Mouse (Mus musculus): ENCODE results near the gene Lysmd2.
"Not testable (repeated sequence)": the region's sequence is repeated elsewhere in the genome, so short reads cannot be mapped to it uniquely, and the experiment has no call there.

The Lysmd2 gene

GRCm38 (mm10) chr9:75626308-75626604 is 715 bp downstream of the Lysmd2 start:
- CTCF ChIA-PET, result no interaction called here

GRCm38 (mm10) chr9:75630823-75631454 is 5.4 kb downstream of the Lysmd2 start:
- CTCF ChIA-PET, result interaction anchor here (0.7 kb wide), 1 partner anchor 125 kb away, joined by 3 read pairs; no protein-coding TSS in a partner anchor

- CTCF ChIA-PET, result no interaction called here
Measured at GRCm38 (mm10) chr9:75632111-75632510, 6.6 kb downstream of the Lysmd2 start.

GRCm38 (mm10) chr9:75632902-75633301 is 7.4 kb downstream of the Lysmd2 start:
- CTCF ChIA-PET, result no interaction called here

GRCm38 (mm10) chr9:75633603-75634002 is 8.1 kb downstream of the Lysmd2 start:
- CTCF ChIA-PET, result no interaction called here

GRCm38 (mm10) chr9:75634226-75634625 is 8.7 kb downstream of the Lysmd2 start:
- CTCF ChIA-PET, result no interaction called here

- CTCF ChIA-PET, result no interaction called here
Measured at GRCm38 (mm10) chr9:75645405-75645804, 19.9 kb downstream of the Lysmd2 start.

GRCm38 (mm10) chr9:75653981-75654911 is 28.7 kb downstream of the Lysmd2 start:
- CTCF ChIA-PET, result no interaction called here

- CTCF ChIA-PET, result not testable (repeated sequence)
Measured at GRCm38 (mm10) chr9:75656456-75656855, 30.9 kb downstream of the Lysmd2 start.

- CTCF ChIA-PET, result no interaction called here
Measured at GRCm38 (mm10) chr9:75660917-75661316, 35.4 kb downstream of the Lysmd2 start.

- CTCF ChIA-PET, result no interaction called here
Measured at GRCm38 (mm10) chr9:75665364-75665763, 39.8 kb downstream of the Lysmd2 start.

GRCm38 (mm10) chr9:75666612-75667011 is 41.1 kb downstream of the Lysmd2 start:
- CTCF ChIA-PET, result no interaction called here

- CTCF ChIA-PET, result no interaction called here
Measured at GRCm38 (mm10) chr9:75672769-75673168, 47.2 kb downstream of the Lysmd2 start.

GRCm38 (mm10) chr9:75676226-75676625 is 50.7 kb downstream of the Lysmd2 start:
- CTCF ChIA-PET, result no interaction called here

GRCm38 (mm10) chr9:75678341-75678740 is 52.8 kb downstream of the Lysmd2 start:
- CTCF ChIA-PET, result no interaction called here

GRCm38 (mm10) chr9:75679629-75680028 is 54.1 kb downstream of the Lysmd2 start:
- CTCF ChIA-PET, result no interaction called here

- CTCF ChIA-PET, result interaction anchor here (0.6 kb wide), 1 partner anchor 1355 kb away, joined by 3 read pairs; no protein-coding TSS in a partner anchor
Measured at GRCm38 (mm10) chr9:75680606-75681005, 55.1 kb downstream of the Lysmd2 start.

- CTCF ChIA-PET, result interaction anchor here (0.6 kb wide), 1 partner anchor 191 kb away, joined by 9 read pairs; no protein-coding TSS in a partner anchor
Measured at GRCm38 (mm10) chr9:75683426-75684191, 58.1 kb downstream of the Lysmd2 start, which contains the start of gene Scg3. Scg3 (minus strand) TSS chr9:75684056.

GRCm38 (mm10) chr9:75684292-75684691 is 58.8 kb downstream of the Lysmd2 start:
- CTCF ChIA-PET, result no interaction called here

- CTCF ChIA-PET, result no interaction called here
Measured at GRCm38 (mm10) chr9:75684772-75685171, 59.2 kb downstream of the Lysmd2 start.

Measured in spleen, embryonic (tissue).